Mouse (Mus musculus) c-Kit-negative CD71-positive TER-119-positive erythroid progenitor cells, embryonic 14.5 days (primary cell): ENCODE measurements around the gene Krtap7-1.

Experiments
- DNase-seq: peaks from one replicate; pipeline ENCODE4 v3.0.0-alpha.2; 2013; ENCODE audit warnings: low read depth, low spot score

The Krtap7-1 gene

DNA sequence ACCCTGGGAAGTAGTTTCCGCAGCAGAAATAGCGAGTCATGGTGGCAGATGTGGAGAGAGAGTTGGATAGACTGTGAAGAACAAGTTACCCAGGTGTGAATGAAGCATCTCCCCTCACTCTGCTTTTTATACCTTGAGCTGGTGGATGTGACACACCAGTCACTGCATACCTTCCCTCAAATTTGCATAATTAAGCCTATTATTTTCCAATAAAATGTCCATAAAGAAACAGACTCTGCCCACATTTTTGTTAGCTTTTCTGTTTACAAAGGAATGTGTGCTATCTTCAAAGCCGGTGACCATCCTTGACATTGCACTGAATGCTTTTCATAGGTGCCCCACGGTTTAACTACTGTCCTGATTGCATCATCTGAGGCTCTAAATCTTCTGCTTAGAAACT is at the start of gene Krtap7-1:
Gene Krtap7-1 (minus strand): TSS at position 101 of the 400 bp plus-strand sequence.
- DNase-seq, result no peak

DNA sequence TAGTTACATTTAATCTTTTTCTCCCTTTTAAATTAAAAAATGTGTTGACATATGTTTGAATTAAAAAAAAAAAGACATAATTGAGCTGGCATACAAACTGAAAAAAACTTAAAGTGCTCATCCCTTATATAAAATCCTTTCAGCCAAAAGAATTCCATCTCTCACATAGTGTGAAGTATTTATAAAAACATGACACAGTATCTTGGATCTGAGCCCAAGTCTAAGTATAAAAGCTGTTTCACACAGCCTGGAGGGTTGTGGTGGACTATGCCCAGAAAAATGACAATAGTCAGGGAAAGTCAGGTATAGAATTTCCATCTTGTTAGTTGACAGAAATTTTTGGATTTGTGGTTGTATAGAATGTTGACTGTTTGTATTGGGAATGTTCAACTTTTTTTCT is 42.2 kb upstream of the Krtap7-1 start:
- no peak for DNase-seq

- no peak for DNase-seq
Observed at GRCm38 (mm10) chr16:89538031-89538484, 29.9 kb upstream of the Krtap7-1 start.

DNA sequence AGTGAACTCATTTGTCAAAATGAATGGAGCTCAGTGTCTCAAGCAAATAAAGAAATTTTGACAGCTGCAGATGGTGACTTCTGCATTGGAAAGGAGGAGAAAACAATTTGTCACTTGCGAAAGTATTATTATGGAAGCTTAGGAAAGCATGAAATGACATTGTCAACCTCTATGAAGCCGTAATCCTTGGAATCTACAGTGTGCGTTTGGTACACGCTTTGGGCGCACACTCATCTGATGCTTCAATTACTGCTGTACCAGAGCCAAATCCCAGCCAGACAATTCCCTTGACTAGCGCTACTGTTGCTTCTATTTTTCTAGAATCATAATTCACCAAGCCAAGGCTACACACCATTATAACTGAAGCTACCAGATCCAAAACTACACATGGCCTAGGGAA is 29.2 kb upstream of the Krtap7-1 start:
- DNase-seq, result no peak

GRCm38 (mm10) chr16:89530547-89530946 is 22.4 kb upstream of the Krtap7-1 start:
- DNase-seq, result no peak

- DNase-seq, result no peak
Observed at GRCm38 (mm10) chr16:89529846-89530245, 21.7 kb upstream of the Krtap7-1 start.

- DNase-seq, result no peak
Observed at GRCm38 (mm10) chr16:89528380-89528779, 20.3 kb upstream of the Krtap7-1 start.

GRCm38 (mm10) chr16:89520996-89521395 is 12.9 kb upstream of the Krtap7-1 start:
- DNase-seq, result no peak

GRCm38 (mm10) chr16:89520555-89520954 is 12.4 kb upstream of the Krtap7-1 start:
- no peak for DNase-seq

- no peak for DNase-seq
Observed at GRCm38 (mm10) chr16:89520091-89520490, 12.0 kb upstream of the Krtap7-1 start.

DNA sequence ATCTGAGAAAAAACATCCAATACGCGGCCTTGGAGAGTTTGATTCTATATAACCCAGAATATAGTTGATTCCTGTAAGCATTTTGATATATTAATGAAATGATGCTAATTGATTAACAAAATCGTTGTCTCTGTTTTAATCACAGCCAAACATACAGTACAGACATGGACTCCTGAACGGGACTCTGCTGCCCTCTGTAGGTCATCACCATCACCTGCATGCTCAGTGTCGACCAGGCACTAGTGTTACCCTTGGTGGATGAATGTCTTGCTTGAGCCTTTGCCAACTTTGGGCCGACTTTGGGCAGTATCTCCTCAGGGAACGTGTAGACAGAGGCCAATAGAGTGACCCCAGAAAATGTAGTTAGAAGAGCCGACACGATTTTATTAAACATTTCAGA is 9.5 kb upstream of the Krtap7-1 start:
- DNase-seq, result no peak

DNA sequence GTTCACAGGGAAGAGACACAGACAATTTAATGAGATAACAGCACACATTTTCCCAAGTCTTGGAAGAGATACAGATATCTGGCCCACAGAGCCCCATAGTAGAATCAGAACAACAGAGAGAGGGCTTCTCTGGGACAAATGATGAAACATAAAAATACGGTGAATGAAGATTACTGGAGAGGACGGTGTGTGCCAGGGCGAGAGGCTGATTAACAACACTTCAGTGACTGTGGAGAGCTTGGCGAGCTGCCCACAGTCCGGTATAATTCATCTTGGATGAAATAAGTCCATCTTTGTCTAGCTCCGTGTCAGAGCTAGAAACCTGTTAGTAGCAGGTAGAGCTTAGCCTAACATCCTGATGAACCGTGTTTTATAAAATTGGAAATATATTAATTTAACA is 5.3 kb upstream of the Krtap7-1 start:
- DNase-seq, result no peak

GRCm38 (mm10) chr16:89503571-89503970 is 4.6 kb downstream of the Krtap7-1 start:
- no peak for DNase-seq

GRCm38 (mm10) chr16:89501870-89502269 is 6.3 kb downstream of the Krtap7-1 start:
- no peak for DNase-seq

DNA sequence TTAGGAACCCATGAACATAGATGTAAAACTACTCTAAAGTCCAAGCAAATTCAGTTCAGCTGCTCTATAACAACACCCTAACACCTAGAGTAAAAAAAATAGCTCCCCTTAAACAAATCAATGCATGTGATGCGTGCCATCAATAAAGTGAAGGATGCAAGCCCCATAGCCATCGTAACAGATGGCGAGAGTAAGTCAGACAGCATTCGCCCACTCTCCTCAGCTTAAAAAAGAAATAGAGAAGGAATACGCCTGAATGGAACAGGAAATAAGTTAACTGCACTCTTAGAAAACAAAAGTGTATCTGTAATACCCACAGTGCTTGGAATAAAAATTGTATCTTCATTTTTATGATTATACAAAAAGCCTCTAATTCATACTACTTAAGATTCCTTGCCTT is 11.1 kb downstream of the Krtap7-1 start:
- DNase-seq, result no peak

DNA sequence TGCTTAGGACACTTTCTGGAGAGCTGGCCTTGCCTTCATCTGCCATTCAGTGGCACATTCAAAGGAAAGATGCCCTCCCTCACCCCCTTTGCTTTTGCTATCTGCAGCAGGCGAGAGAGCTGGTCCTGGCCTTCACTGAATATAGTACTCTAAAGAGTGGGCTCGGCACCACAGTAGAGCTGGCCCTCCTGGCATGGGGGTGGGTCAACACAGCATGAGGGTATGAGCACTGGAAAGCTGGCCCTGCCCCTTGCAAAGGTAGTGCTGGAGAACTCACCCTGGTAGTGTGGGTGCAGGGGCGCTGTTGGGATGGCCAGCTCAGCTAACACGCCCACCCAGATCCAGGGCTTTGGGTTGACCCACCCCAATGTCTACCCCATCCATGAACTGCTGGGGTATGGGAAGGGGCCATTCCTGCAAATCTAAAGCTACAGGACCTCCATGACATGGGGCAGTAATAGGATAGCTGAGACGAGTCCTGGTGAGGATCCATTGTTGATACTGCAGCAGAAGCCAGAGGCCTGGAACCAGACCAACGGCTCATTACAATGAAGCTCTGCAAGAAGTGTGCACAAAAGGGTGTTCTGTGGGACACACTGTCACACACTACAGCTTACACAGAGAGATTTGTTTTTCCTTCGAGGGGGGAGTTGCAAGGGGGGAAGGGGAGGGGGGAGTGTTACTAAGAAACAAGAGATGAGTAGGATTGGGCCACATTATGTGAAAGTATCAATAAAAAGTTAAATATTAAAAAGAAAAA is 12.5 kb downstream of the Krtap7-1 start:
- DNase-seq, result no peak

- DNase-seq, result no peak
Observed at GRCm38 (mm10) chr16:89487852-89488251, 20.3 kb downstream of the Krtap7-1 start, which contains the start of gene Krtap8-1. TSS of gene Krtap8-1 (minus strand) at chr16:89487952.

- DNase-seq, result no peak
Observed at GRCm38 (mm10) chr16:89477679-89478314, 30.3 kb downstream of the Krtap7-1 start.

- no peak for DNase-seq
Observed at GRCm38 (mm10) chr16:89461189-89461588, 46.9 kb downstream of the Krtap7-1 start.
